Mouse (Mus musculus): ENCODE measurements around the gene Gm6993. TPM values are rescaled to one million over a fixed set of nuclear protein-coding genes. Genes with fewer than 3 reads are reported as not detected.

Gm6993 gene
- polyA plus RNA-seq, 1 experiment = not detected

- H3K9me3 ChIP-seq (replicated peaks; ENCODE audit: control insufficient read depth, insufficient read depth, low read length, poor library complexity, severe bottlenecking) = no peaks in the 10 kb centered on the region
- H3K27me3 ChIP-seq (ENCODE audit: control insufficient read depth, insufficient read depth, low read length, poor library complexity, severe bottlenecking) = no peaks in the 10 kb centered on the region
- TF ChIP-seq EP300 (IDR thresholded peaks at IDR 0.05; ENCODE audit: insufficient read depth, low read depth, low read length) (no peak), CTCF (IDR thresholded peaks at IDR 0.05; ENCODE audit: low read depth, low read length) (no peak), POLR2A (IDR thresholded peaks at IDR 0.05; ENCODE audit: insufficient read depth, low read length) (no peak)
- peaks cover 36% of the 10 kb centered on the region for H3K36me3 ChIP-seq (ENCODE audit: control insufficient read depth, insufficient read depth, low read length, poor library complexity, severe bottlenecking)
- H3K9ac ChIP-seq (ENCODE audit: low read depth, poor library complexity, severe bottlenecking) = no peak overlapping the region
- no peak overlapping the region for H3K4me3 ChIP-seq (ENCODE audit: low read depth, low read length)
- no peak overlapping the region for H3K27ac ChIP-seq (ENCODE audit: insufficient read depth, low read length)
- peaks cover 8% of the 10 kb centered on the region for H3K4me1 ChIP-seq (ENCODE audit: control insufficient read depth, insufficient read depth, low read length)
These were observed 32.3 kb downstream of the Gm6993 start for GRCm38 (mm10) chr12:31272846-31273245.

- H3K36me3 ChIP-seq (ENCODE audit: control insufficient read depth, insufficient read depth, low read length, poor library complexity, severe bottlenecking) = peaks cover 38% of the 10 kb centered on the region
- no peak overlapping the region for H3K4me3 ChIP-seq (ENCODE audit: low read depth, low read length)
- H3K27me3 ChIP-seq (ENCODE audit: control insufficient read depth, insufficient read depth, low read length, poor library complexity, severe bottlenecking) = no peaks in the 10 kb centered on the region
These were observed 33.1 kb downstream of the Gm6993 start for GRCm38 (mm10) chr12:31273646-31274045.

GRCm38 (mm10) chr12:31275411-31275810 lies 34.8 kb downstream of the Gm6993 start:
- peaks cover 30% of the 10 kb centered on the region for H3K36me3 ChIP-seq (ENCODE audit: control insufficient read depth, insufficient read depth, low read length, poor library complexity, severe bottlenecking)
- H3K9ac ChIP-seq (ENCODE audit: low read depth, poor library complexity, severe bottlenecking) = no peak overlapping the region
- peaks cover 4% of the 10 kb centered on the region for H3K4me1 ChIP-seq (ENCODE audit: control insufficient read depth, insufficient read depth, low read length)
- no peaks in the 10 kb centered on the region for H3K27me3 ChIP-seq (ENCODE audit: control insufficient read depth, insufficient read depth, low read length, poor library complexity, severe bottlenecking)
- H3K4me3 ChIP-seq (ENCODE audit: low read depth, low read length) = no peak overlapping the region
- no peak overlapping the region for H3K27ac ChIP-seq (ENCODE audit: insufficient read depth, low read length)
- no peaks in the 10 kb centered on the region for H3K9me3 ChIP-seq (replicated peaks; ENCODE audit: control insufficient read depth, insufficient read depth, low read length, poor library complexity, severe bottlenecking)
- TF ChIP-seq CTCF (IDR thresholded peaks at IDR 0.05; ENCODE audit: low read depth, low read length) (no peak), POLR2A (IDR thresholded peaks at IDR 0.05; ENCODE audit: insufficient read depth, low read length) (no peak), EP300 (IDR thresholded peaks at IDR 0.05; ENCODE audit: insufficient read depth, low read depth, low read length) (no peak)

More at GRCm38 (mm10) chr12:31273646-31274045, 33.1 kb downstream of the Gm6993 start:
- Histone ChIP-seq H3K9me3 (replicated peaks; ENCODE audit: control insufficient read depth, insufficient read depth, low read length, poor library complexity, severe bottlenecking) (no peaks in the 10 kb centered on the region), H3K9ac (ENCODE audit: low read depth, poor library complexity, severe bottlenecking) (no peak overlapping the region), H3K27ac (ENCODE audit: insufficient read depth, low read length) (no peak overlapping the region), H3K4me1 (ENCODE audit: control insufficient read depth, insufficient read depth, low read length) (peaks cover 8% of the 10 kb centered on the region)
- no peak for TF ChIP-seq EP300 (IDR thresholded peaks at IDR 0.05; ENCODE audit: insufficient read depth, low read depth, low read length)
- TF ChIP-seq CTCF (IDR thresholded peaks at IDR 0.05; ENCODE audit: low read depth, low read length) = no peak
- TF ChIP-seq POLR2A (IDR thresholded peaks at IDR 0.05; ENCODE audit: insufficient read depth, low read length) = no peak

- H3K27ac ChIP-seq (ENCODE audit: insufficient read depth, low read length) = no peak overlapping the region
- peaks cover 16% of the 10 kb centered on the region; the same call in 1 of the 2 replicates for H3K36me3 ChIP-seq (ENCODE audit: control insufficient read depth, insufficient read depth, low read length, poor library complexity, severe bottlenecking)
- TF ChIP-seq POLR2A (IDR thresholded peaks at IDR 0.05; ENCODE audit: insufficient read depth, low read length) = no peak
These were observed 37.7 kb downstream of the Gm6993 start for GRCm38 (mm10) chr12:31278270-31278669.

GRCm38 (mm10) chr12:31280318-31280717 lies 39.7 kb downstream of the Gm6993 start:
- Histone ChIP-seq H3K36me3 (ENCODE audit: control insufficient read depth, insufficient read depth, low read length, poor library complexity, severe bottlenecking) (peaks cover 6% of the 10 kb centered on the region; the same call in 1 of the 2 replicates), H3K27me3 (ENCODE audit: control insufficient read depth, insufficient read depth, low read length, poor library complexity, severe bottlenecking) (no peaks in the 10 kb centered on the region), H3K9ac (ENCODE audit: low read depth, poor library complexity, severe bottlenecking) (no peak overlapping the region), H3K4me1 (ENCODE audit: control insufficient read depth, insufficient read depth, low read length) (no peaks in the 10 kb centered on the region), H3K9me3 (replicated peaks; ENCODE audit: control insufficient read depth, insufficient read depth, low read length, poor library complexity, severe bottlenecking) (no peaks in the 10 kb centered on the region), H3K27ac (ENCODE audit: insufficient read depth, low read length) (no peak overlapping the region), H3K4me3 (ENCODE audit: low read depth, low read length) (no peak overlapping the region)
- no peak for TF ChIP-seq EP300 (IDR thresholded peaks at IDR 0.05; ENCODE audit: insufficient read depth, low read depth, low read length)
- no peak for TF ChIP-seq CTCF (IDR thresholded peaks at IDR 0.05; ENCODE audit: low read depth, low read length)
- no peak for TF ChIP-seq POLR2A (IDR thresholded peaks at IDR 0.05; ENCODE audit: insufficient read depth, low read length)

More at GRCm38 (mm10) chr12:31278270-31278669, 37.7 kb downstream of the Gm6993 start:
- H3K4me1 ChIP-seq (ENCODE audit: control insufficient read depth, insufficient read depth, low read length) = no peaks in the 10 kb centered on the region
- no peak overlapping the region for H3K4me3 ChIP-seq (ENCODE audit: low read depth, low read length)
- H3K27me3 ChIP-seq (ENCODE audit: control insufficient read depth, insufficient read depth, low read length, poor library complexity, severe bottlenecking) = no peaks in the 10 kb centered on the region
- H3K9ac ChIP-seq (ENCODE audit: low read depth, poor library complexity, severe bottlenecking) = no peak overlapping the region
- no peaks in the 10 kb centered on the region for H3K9me3 ChIP-seq (replicated peaks; ENCODE audit: control insufficient read depth, insufficient read depth, low read length, poor library complexity, severe bottlenecking)

GRCm38 (mm10) chr12:31281100-31281591 lies 40.6 kb downstream of the Gm6993 start:
- peaks cover 6% of the 10 kb centered on the region; the same call in 1 of the 2 replicates for H3K36me3 ChIP-seq (ENCODE audit: control insufficient read depth, insufficient read depth, low read length, poor library complexity, severe bottlenecking)
- no peaks in the 10 kb centered on the region for H3K4me1 ChIP-seq (ENCODE audit: control insufficient read depth, insufficient read depth, low read length)
- no peaks in the 10 kb centered on the region for H3K9me3 ChIP-seq (replicated peaks; ENCODE audit: control insufficient read depth, insufficient read depth, low read length, poor library complexity, severe bottlenecking)
- H3K27ac ChIP-seq (ENCODE audit: insufficient read depth, low read length) = no peak overlapping the region
- TF ChIP-seq POLR2A (IDR thresholded peaks at IDR 0.05; ENCODE audit: insufficient read depth, low read length) (no peak), CTCF (IDR thresholded peaks at IDR 0.05; ENCODE audit: low read depth, low read length) (no peak), EP300 (IDR thresholded peaks at IDR 0.05; ENCODE audit: insufficient read depth, low read depth, low read length) (no peak)
- H3K9ac ChIP-seq (ENCODE audit: low read depth, poor library complexity, severe bottlenecking) = no peak overlapping the region
- no peak overlapping the region for H3K4me3 ChIP-seq (ENCODE audit: low read depth, low read length)
- no peaks in the 10 kb centered on the region for H3K27me3 ChIP-seq (ENCODE audit: control insufficient read depth, insufficient read depth, low read length, poor library complexity, severe bottlenecking)

All from ES-Bruce4 (cell line).